Mouse (Mus musculus) forebrain, embryonic 16.5 days (tissue): Measurements from ENCODE around the gene Gpr132. TPM values are rescaled to one million over a fixed set of nuclear protein-coding genes. Genes with fewer than 3 reads are reported as not detected.

Experiments
- ATAC-seq: fragments of 200-750 bp; cut with Nextera tagmentation; 2 replicates; pipeline ENCODE4 v1.8.0; 2017; ENCODE audit warnings: mild to moderate bottlenecking, moderate library complexity
- H3K27ac ChIP-seq: fragments of 300-500 bp; sonication (generic); 2 replicates; pipeline ENCODE4 v1.5.1; 2014; ENCODE audit warnings: low read length, control low read depth
- H3K27me3 ChIP-seq: fragments of 300-500 bp; sonication (generic); replicated peaks from 2 replicates; pipeline ENCODE4 v1.6.1; 2014; ENCODE audit warnings: low read length; ENCODE audit not compliant: control insufficient read depth, insufficient read depth
- H3K36me3 ChIP-seq: fragments of 300-500 bp; sonication (generic); 2 replicates; pipeline ENCODE4 v1.6.1; 2014; ENCODE audit not compliant: control insufficient read depth, insufficient read depth
- H3K4me1 ChIP-seq: fragments of 300-500 bp; sonication (generic); replicated peaks from 2 replicates; pipeline ENCODE4 v1.6.1; 2014; ENCODE audit warnings: low read length; ENCODE audit not compliant: control insufficient read depth, insufficient read depth
- H3K4me2 ChIP-seq: fragments of 300-500 bp; sonication (generic); 2 replicates; pipeline ENCODE4 v1.6.1; 2014; ENCODE audit warnings: mild to moderate bottlenecking, low read length, control low read depth
- H3K4me3 ChIP-seq: fragments of 300-500 bp; sonication (generic); replicated peaks from 2 replicates; pipeline ENCODE4 v1.5.1; 2014; ENCODE audit warnings: mild to moderate bottlenecking, low read length, control low read depth
- H3K9ac ChIP-seq: fragments of 300-500 bp; sonication (generic); replicated peaks from 2 replicates; pipeline ENCODE4 v1.6.1; 2014; ENCODE audit warnings: low read depth, low read length, control low read depth
- H3K9me3 ChIP-seq: fragments of 300-500 bp; sonication (generic); 2 replicates; pipeline ENCODE4 v1.6.1; 2016; ENCODE audit warnings: low read length; ENCODE audit not compliant: control insufficient read depth
- WGBS: fragments of 180-500 bp; shearing (Covaris S2); extraction: QIAGEN DNeasy Blood & Tissue Kit; methylation state at CpG from one replicate; pipeline ENCODE4 v1.1.7; 2014; 5-methylcytosine and 5-hydroxymethylcytosine counted together
- polyA plus RNA-seq: library from polyadenylated mRNA; unstranded; fragments of >200 nt; fragmentation: Nextera tagmentation; extraction: Ambion mirVana; gene quantifications from 2 replicates; pipeline ENCODE4 v1.2.1, GENCODE M21; 2015

The Gpr132 gene
- polyA plus RNA-seq, 1 experiment from 2014 or later, result not detected

DNA sequence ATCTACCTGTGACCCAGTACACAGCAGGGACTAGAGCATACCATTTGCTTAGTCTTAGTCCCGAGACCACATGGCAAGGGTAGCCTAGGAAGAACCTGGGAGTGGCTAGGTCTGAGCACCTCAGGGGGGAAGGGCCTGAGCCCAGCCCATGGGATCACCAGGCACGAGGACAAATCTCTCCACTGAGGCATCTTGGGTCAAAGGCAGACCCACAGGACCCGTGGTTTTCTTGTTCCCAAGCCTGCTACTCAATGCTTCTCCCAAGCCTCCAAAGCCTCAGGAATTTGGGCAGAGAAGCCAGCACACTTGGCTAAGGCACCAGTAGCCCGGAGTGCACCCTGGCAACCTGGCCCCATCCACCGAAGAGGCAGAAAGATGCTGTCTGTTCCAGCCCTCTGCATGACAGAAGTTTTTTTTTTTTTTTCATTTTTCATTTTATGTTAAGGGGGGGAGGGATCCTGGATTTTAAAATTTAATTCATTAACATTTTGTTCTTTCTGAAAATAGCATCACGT lies 13.3 kb upstream of the Gpr132 start:
- no peak for ATAC-seq
- peaks cover 28% of the 10 kb centered on the region for H3K27me3 ChIP-seq
- 60% methylated on average over 6 of the region's 6 CpGs for WGBS

DNA sequence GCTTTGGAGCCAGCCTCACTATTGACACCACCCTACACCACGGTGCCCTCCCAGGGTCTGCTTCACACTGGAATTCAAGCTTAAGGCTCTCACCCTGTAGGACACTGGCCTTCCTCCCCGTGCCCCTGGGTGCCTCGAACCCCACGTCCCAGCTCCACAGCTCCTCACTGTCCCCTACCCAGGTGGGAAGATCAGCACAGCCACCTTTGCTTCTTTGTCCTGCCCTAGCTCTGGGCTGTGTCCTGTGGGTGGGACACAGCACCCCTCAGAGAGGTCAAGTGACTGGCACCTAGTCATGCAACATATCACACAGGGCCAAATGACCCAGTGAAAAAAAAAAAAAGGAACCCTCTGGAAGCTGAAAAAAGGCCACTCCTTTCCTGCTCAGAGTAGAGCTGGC lies 12.6 kb upstream of the Gpr132 start:
- Histone ChIP-seq H3K36me3 (no peaks in the 10 kb centered on the region), H3K4me2 (no peak overlapping the region), H3K27ac (no peak overlapping the region), H3K4me1 (peaks cover 13% of the 10 kb centered on the region), H3K4me3 (no peak overlapping the region), H3K9ac (no peak overlapping the region), H3K9me3 (no peaks in the 10 kb centered on the region), H3K27me3 (peaks cover 35% of the 10 kb centered on the region)
- no peak for ATAC-seq
- 79% methylated on average over 4 of the region's 4 CpGs for WGBS

More for the DNA sequence above, 13.3 kb upstream of the Gpr132 start:
- Histone ChIP-seq H3K36me3 (no peaks in the 10 kb centered on the region), H3K4me1 (peaks cover 8% of the 10 kb centered on the region), H3K9me3 (no peaks in the 10 kb centered on the region), H3K4me3 (no peak overlapping the region), H3K4me2 (no peak overlapping the region), H3K9ac (no peak overlapping the region), H3K27ac (no peak overlapping the region)

- 88% methylated on average over 5 of the region's 5 CpGs for whole genome bisulfite sequencing
Observed at GRCm38 (mm10) chr12:112879731-112880130, 11.7 kb upstream of the Gpr132 start.

DNA sequence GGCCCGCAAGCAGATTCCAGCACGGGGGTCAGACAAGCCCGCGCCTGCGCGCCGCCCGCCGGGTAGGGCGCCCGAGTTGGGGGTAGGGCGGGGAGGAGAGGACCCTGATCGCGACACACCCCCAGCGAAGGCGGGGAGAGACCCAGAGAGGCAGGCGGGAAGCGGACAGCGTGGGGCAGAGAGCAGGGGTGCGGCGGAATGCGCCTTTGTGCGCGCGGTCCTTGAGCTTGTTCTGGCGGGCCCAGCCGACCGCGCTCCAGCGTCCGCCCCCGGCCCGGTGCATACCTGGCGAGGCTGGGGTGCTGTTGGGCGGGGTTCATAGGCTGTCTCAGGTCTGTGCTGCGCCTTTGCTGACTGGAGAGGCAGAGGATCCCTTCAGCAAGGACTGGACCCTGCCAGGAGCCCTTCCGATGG lies 9.6 kb upstream of the Gpr132 start:
- H3K4me3 ChIP-seq, result peak overlapping the region; percentile 37
- H3K27ac ChIP-seq, result no peak overlapping the region
- ATAC-seq, result 0 out of 2 replicates have a peak, but pooled peaks have one; percentile 26
- H3K9me3 ChIP-seq, result no peaks in the 10 kb centered on the region
- H3K4me2 ChIP-seq, result peak overlapping the region; percentile 54
- peaks cover 53% of the 10 kb centered on the region for H3K27me3 ChIP-seq
- WGBS, result under 1% methylated on average over 35 of the region's 37 CpGs
- peaks cover 16% of the 10 kb centered on the region for H3K4me1 ChIP-seq
- no peaks in the 10 kb centered on the region for H3K36me3 ChIP-seq
- peak overlapping the region; percentile 48 for H3K9ac ChIP-seq

More at GRCm38 (mm10) chr12:112879731-112880130, 11.7 kb upstream of the Gpr132 start:
- no peak overlapping the region for H3K4me3 ChIP-seq
- peaks cover 45% of the 10 kb centered on the region for H3K27me3 ChIP-seq
- no peak overlapping the region for H3K4me2 ChIP-seq
- no peaks in the 10 kb centered on the region for H3K36me3 ChIP-seq
- ATAC-seq, result no peak
- H3K27ac ChIP-seq, result no peak overlapping the region
- H3K4me1 ChIP-seq, result peaks cover 13% of the 10 kb centered on the region
- no peak overlapping the region for H3K9ac ChIP-seq
- no peaks in the 10 kb centered on the region for H3K9me3 ChIP-seq

- H3K36me3 ChIP-seq, result no peaks in the 10 kb centered on the region
- H3K27me3 ChIP-seq, result peaks cover 53% of the 10 kb centered on the region
- no peaks in the 10 kb centered on the region for H3K9me3 ChIP-seq
- ATAC-seq, result no peak
- whole genome bisulfite sequencing, result 8% methylated on average over 17 of the region's 17 CpGs
- no peak overlapping the region; the same call in 1 of the 2 replicates for H3K9ac ChIP-seq
- H3K4me2 ChIP-seq, result peak overlapping the region; percentile 54
- no peak overlapping the region for H3K27ac ChIP-seq
- peak overlapping the region; percentile 37 for H3K4me3 ChIP-seq
- H3K4me1 ChIP-seq, result peaks cover 16% of the 10 kb centered on the region
Observed at GRCm38 (mm10) chr12:112877073-112877576, 9.1 kb upstream of the Gpr132 start.

DNA sequence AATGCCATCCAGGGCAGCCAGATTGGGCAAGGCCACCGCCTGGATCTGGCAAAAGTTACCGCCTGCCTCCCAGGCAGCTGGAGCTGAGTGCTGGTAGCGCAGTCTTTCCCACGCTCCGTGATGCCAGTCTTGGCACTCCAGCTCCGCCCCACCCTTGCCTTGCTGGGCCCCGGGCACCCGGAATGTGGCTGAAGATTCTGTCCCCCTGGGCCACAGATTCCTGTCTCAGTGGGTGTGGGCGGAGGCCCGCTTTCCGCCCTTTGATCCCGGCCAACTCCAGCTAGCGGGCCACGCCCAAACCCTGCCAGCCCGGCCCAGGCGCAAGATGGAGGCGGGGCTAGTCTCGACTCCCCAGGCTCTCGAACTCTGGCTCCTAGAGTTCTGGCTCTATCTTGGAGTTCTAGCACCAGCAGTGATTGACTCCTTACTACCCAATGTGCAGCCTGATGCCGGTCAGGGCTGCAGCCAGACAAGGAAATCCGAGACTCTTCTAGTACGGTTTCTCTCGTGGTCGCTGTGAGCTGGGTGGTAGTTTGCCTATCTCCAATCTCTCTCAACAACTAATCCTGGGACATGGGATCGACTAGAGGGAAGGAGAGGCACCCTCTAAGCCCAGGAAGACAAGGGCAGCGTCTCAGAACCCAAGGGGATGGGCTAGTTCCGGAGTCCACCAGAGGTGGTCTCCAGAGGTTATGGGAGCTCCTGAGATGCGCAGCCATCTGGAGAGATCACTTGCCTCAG lies 8.5 kb upstream of the Gpr132 start:
- H3K27me3 ChIP-seq, result peaks cover 53% of the 10 kb centered on the region
- H3K4me1 ChIP-seq, result peaks cover 16% of the 10 kb centered on the region
- H3K27ac ChIP-seq, result no peak overlapping the region
- 5% methylated on average over 28 of the region's 28 CpGs for WGBS
- H3K4me2 ChIP-seq, result peak overlapping the region; percentile 39
- no peaks in the 10 kb centered on the region for H3K36me3 ChIP-seq
- no peak for ATAC-seq
- H3K9me3 ChIP-seq, result no peaks in the 10 kb centered on the region
- peak overlapping the region; percentile 19 for H3K4me3 ChIP-seq
- no peak overlapping the region for H3K9ac ChIP-seq

DNA sequence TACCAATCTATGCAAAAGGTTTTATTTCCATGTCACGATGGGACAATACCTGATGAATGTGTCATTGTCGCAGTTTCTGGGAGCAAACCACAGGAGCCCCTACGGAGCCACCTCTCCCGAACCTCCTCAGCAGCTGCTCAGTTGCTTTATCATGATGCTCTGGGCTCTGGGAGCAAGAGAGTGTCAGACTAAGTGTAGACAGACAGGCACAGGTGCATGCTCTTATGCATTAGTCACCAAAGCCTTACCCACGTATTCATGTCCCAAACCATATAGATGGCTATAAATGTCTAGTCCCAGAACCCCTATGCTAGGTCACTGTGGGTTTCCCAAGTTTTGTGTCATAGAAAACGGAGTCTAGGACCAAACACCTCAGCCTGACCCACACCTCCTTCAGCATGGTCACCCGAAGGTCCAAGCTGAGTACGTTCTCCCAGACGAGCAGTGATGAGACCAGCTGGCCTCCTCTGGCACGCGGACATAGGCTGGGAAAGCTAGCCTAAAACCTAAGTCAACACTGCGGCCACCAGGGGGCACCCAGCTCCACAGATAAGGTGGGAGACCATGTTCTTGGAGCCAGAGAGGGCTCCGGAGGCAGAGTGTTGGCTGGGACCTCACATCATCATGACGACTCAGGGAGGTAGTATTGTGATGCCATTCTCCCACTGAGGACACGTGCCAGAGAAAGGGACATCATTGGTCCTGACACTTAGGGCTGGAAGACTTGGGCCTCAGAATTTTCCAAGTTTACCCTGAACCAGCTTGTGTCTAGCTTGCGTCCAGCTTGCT lies 7.4 kb upstream of the Gpr132 start:
- no peaks in the 10 kb centered on the region for H3K9me3 ChIP-seq
- H3K4me1 ChIP-seq, result peaks cover 16% of the 10 kb centered on the region
- no peak overlapping the region for H3K27ac ChIP-seq
- H3K4me3 ChIP-seq, result no peak overlapping the region
- H3K9ac ChIP-seq, result no peak overlapping the region
- 25% methylated on average over 16 of the region's 16 CpGs for WGBS
- peak; percentile 63 for ATAC-seq
- H3K27me3 ChIP-seq, result peaks cover 53% of the 10 kb centered on the region
- no peaks in the 10 kb centered on the region for H3K36me3 ChIP-seq
- no peak overlapping the region for H3K4me2 ChIP-seq

GRCm38 (mm10) chr12:112874199-112874598 lies 6.2 kb upstream of the Gpr132 start:
- H3K4me2 ChIP-seq, result peak overlapping the region; percentile 25; the same call in 1 of the 2 replicates
- H3K36me3 ChIP-seq, result no peaks in the 10 kb centered on the region
- ATAC-seq, result no peak
- H3K27ac ChIP-seq, result no peak overlapping the region
- 13% methylated on average over 22 of the region's 22 CpGs for WGBS
- H3K27me3 ChIP-seq, result peaks cover 50% of the 10 kb centered on the region
- H3K4me1 ChIP-seq, result peaks cover 18% of the 10 kb centered on the region
- peak overlapping the region; percentile 16; the same call in 1 of the 2 replicates for H3K4me3 ChIP-seq
- H3K9ac ChIP-seq, result no peak overlapping the region
- no peaks in the 10 kb centered on the region for H3K9me3 ChIP-seq
